Mouse (Mus musculus) embryonic fibroblast, embryonic 13.5 days (primary cell): Measurements from ENCODE around the gene Slc19a3. TPM values are rescaled to one million over a fixed set of nuclear protein-coding genes. Genes with fewer than 3 reads are reported as not detected.

Experiments used
- H3K27ac ChIP-seq: 2 replicates; pipeline ENCODE4 v1.5.1; 2012; ENCODE audit warnings: low read length, control low read depth, inconsistent platforms; ENCODE audit not compliant: insufficient read depth
- H3K4me1 ChIP-seq: 2 replicates; pipeline ENCODE4 v1.6.1; 2011; ENCODE audit warnings: low read length; ENCODE audit not compliant: control insufficient read depth, insufficient read depth
- H3K4me3 ChIP-seq: 2 replicates; pipeline ENCODE4 v1.5.1; 2011; ENCODE audit warnings: mild to moderate bottlenecking, control low read depth, low read length; ENCODE audit not compliant: insufficient read depth
- CTCF ChIP-seq: IDR thresholded peaks from 2 replicates; pipeline ENCODE4 v1.5.1; 2011; ENCODE audit warnings: mild to moderate bottlenecking, control low read depth, low read length, moderate library complexity, borderline replicate concordance; ENCODE audit not compliant: insufficient read depth
- POLR2A ChIP-seq: IDR thresholded peaks from 2 replicates; pipeline ENCODE4 v1.6.1; 2011; ENCODE audit warnings: low read depth, mild to moderate bottlenecking, control low read depth, low read length, moderate library complexity
- polyA plus RNA-seq: library from polyadenylated mRNA; stranded (reverse); fragments of >200 nt; gene quantifications from 2 replicates; pipeline ENCODE4 v1.2.4, GENCODE M21; 2011; ENCODE audit warnings: low read depth; ENCODE audit not compliant: missing spikeins, insufficient read length

The Slc19a3 gene
- polyA plus RNA-seq, 1 experiment, result 0.93 TPM

GRCm38 (mm10) chr1:82977840-82978239, 60.4 kb downstream of the Slc19a3 start:
- no peak overlapping the region for H3K27ac ChIP-seq
- TF ChIP-seq CTCF, result no peak
- no peak for TF ChIP-seq POLR2A
- H3K4me3 ChIP-seq, result no peak overlapping the region
- H3K4me1 ChIP-seq, result no peaks in the 10 kb centered on the region

GRCm38 (mm10) chr1:82975750-82976149, 62.5 kb downstream of the Slc19a3 start:
- Histone ChIP-seq H3K27ac (no peak overlapping the region), H3K4me1 (peaks cover 3% of the 10 kb centered on the region; the same call in 1 of the 2 replicates), H3K4me3 (no peak overlapping the region)
- TF ChIP-seq CTCF (no peak), POLR2A (no peak)

GRCm38 (mm10) chr1:82974342-82974741, 63.9 kb downstream of the Slc19a3 start:
- Histone ChIP-seq H3K27ac (no peak overlapping the region), H3K4me3 (no peak overlapping the region), H3K4me1 (peaks cover 3% of the 10 kb centered on the region; the same call in 1 of the 2 replicates)
- no peak for TF ChIP-seq CTCF
- TF ChIP-seq POLR2A, result no peak

DNA sequence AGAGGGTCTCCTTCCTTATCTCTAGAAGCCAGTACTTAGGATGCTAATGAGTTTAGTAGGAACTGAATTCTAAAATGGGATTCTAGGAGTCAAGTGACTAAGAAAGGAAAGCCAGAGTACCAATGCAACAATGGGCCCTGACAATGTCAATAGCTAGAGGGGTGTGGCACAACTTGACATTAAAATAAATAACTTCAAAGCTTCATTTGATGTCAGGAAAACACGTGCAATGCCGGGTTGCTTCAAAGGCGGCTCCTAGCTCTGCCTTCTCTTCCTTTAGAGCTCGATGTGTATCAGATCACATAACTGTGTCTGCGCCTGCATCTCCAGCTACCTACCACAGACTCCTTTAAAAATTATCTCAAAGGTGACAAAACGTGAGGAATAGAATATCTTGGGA, 64.3 kb downstream of the Slc19a3 start:
- Histone ChIP-seq H3K27ac (no peak overlapping the region), H3K4me3 (no peak overlapping the region), H3K4me1 (peaks cover 3% of the 10 kb centered on the region; the same call in 1 of the 2 replicates)
- TF ChIP-seq CTCF, result no peak

DNA sequence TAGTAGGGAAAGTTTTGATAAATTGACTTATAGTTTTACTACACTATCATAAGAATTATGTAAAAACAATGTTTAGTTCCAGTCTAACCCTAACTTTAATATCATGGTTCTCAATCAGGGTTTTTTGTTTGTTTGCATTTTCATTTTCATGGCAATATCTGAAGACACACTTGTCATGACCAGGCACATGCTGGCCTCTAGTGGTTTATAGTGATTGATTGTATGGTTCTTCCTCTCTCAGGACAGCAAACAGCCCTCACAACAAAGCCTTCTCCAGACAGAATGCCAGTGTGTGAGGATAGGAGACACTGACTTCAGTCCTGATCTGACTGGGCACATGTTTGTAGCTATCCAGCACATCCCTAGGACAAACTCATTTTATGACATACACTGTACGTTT, 65.0 kb downstream of the Slc19a3 start:
- Histone ChIP-seq H3K4me3 (no peak overlapping the region), H3K27ac (no peak overlapping the region), H3K4me1 (peaks cover 3% of the 10 kb centered on the region; the same call in 1 of the 2 replicates)
- no peak for TF ChIP-seq POLR2A

GRCm38 (mm10) chr1:82972046-82972445, 66.2 kb downstream of the Slc19a3 start:
- H3K4me3 ChIP-seq, result no peak overlapping the region
- peaks cover 3% of the 10 kb centered on the region; the same call in 1 of the 2 replicates for H3K4me1 ChIP-seq
- H3K27ac ChIP-seq, result peak overlapping the region; percentile 31; the same call in 1 of the 2 replicates
- no peak for TF ChIP-seq CTCF
- TF ChIP-seq POLR2A, result no peak

DNA sequence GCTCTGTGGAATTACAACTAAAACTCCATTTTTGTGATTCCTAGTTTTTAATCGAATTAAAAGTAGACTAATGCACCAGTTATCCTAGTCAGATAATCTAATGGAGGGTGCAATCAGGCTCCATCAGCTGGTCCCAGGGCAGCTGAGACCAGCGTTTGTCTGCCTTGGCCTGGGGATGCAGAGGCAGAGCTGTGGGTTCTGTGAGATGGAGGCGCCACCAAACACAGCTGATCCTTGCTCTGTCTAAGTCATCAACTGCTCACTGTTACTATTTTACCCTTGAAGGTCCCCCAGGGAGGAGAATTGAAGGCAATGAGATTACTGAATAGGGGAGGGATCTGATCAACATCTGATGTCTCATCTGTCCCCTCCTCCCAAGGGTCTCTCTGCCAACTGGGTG, 71.8 kb downstream of the Slc19a3 start:
- Histone ChIP-seq H3K4me1 (no peaks in the 10 kb centered on the region), H3K27ac (no peak overlapping the region), H3K4me3 (no peak overlapping the region)
- no peak for TF ChIP-seq CTCF

Other genes starting within 250 kb of the Slc19a3 start
- 75.1 and 77.5 TPM in 2 replicates for gene Agfg1, start 199.0 kb downstream of the Slc19a3 start, polyA plus RNA-seq
- gene A030005L19Rik, start 125.1 kb downstream of the Slc19a3 start, polyA plus RNA-seq, result 1.1 TPM in 1 of 2 replicates, not detected in the other
- not detected in 2 replicates for gene A030014E15Rik, start 113.5 kb downstream of the Slc19a3 start, polyA plus RNA-seq
- not detected in 2 replicates for gene Gm6217, start 107.0 kb downstream of the Slc19a3 start, polyA plus RNA-seq
- not detected in 2 replicates for gene A030003K21Rik, start 95.1 kb downstream of the Slc19a3 start, polyA plus RNA-seq
- gene Gm7544, start 82.4 kb downstream of the Slc19a3 start, polyA plus RNA-seq, result not detected in 2 replicates
- gene Gm47955, start 78.2 kb downstream of the Slc19a3 start, polyA plus RNA-seq, result not detected in 2 replicates
- not detected in 2 replicates for gene Gm47959, start 37.9 kb downstream of the Slc19a3 start, polyA plus RNA-seq
- not detected in 2 replicates for gene Krtap28-10, start 4.0 kb upstream of the Slc19a3 start, polyA plus RNA-seq
- gene Gm47969, start 6.5 kb upstream of the Slc19a3 start, polyA plus RNA-seq, result not detected in 2 replicates
- not detected in 2 replicates for gene A030005K14Rik, start 20.9 kb upstream of the Slc19a3 start, polyA plus RNA-seq
- gene Krtap28-13, start 22.5 kb upstream of the Slc19a3 start, polyA plus RNA-seq, result not detected in 2 replicates
- gene Ccl20, start 78.3 kb upstream of the Slc19a3 start, polyA plus RNA-seq, result 11.8 and 12.2 TPM in 2 replicates
- gene Daw1, start 121.3 kb upstream of the Slc19a3 start, polyA plus RNA-seq, result not detected in 2 replicates